Mouse (Mus musculus) gastrocnemius, postnatal 14 days (tissue): Measurements from ENCODE around the gene Nuak2. TPM values are rescaled to one million over a fixed set of nuclear protein-coding genes. Genes with fewer than 3 reads are reported as not detected.
"Not testable (repeated sequence)": the region's sequence is repeated elsewhere in the genome, so short reads cannot be mapped to it uniquely, and the experiment has no call there.

Experiments used
- DNase-seq: peaks from one replicate; pipeline ENCODE4 v3.0.0; 2021; ENCODE audit warnings: mixed read lengths
- intact Hi-C: fragments of 180-260 bp; cut with DNase I; formaldehyde crosslinking; loops from one replicate; pipeline ENCODE4 v1.15.1; 2025; ENCODE audit warnings: low total_unique reads
- total RNA-seq, 2 experiments: library from RNA; stranded (reverse); gene quantifications; 2 replicates each; pipeline ENCODE4 v1.2.3; 2021

Gene Nuak2
- total RNA-seq, 2 experiments from 2014 or later: 1.1 to 1.5 TPM

- no peak for DNase-seq
- intact Hi-C loops: no loop called here
These were observed 29.6 kb downstream of the Nuak2 start for GRCm38 (mm10) chr1:132345514-132345913.

GRCm38 (mm10) chr1:132346134-132346851, 30.4 kb downstream of the Nuak2 start:
- intact Hi-C loops: no loop called here
- peak; percentile 62 for DNase-seq

GRCm38 (mm10) chr1:132346951-132347350, 31.0 kb downstream of the Nuak2 start:
- intact Hi-C loops: no loop called here
- DNase-seq: no peak

GRCm38 (mm10) chr1:132348401-132348800, 32.5 kb downstream of the Nuak2 start:
- intact Hi-C loops: no loop called here
- no peak for DNase-seq

- DNase-seq, intact Hi-C loops: not testable (repeated sequence)
These were observed 33.1 kb downstream of the Nuak2 start for GRCm38 (mm10) chr1:132349049-132349448.

GRCm38 (mm10) chr1:132349601-132350000, 33.7 kb downstream of the Nuak2 start:
- intact Hi-C loops, DNase-seq: not testable (repeated sequence)

GRCm38 (mm10) chr1:132351058-132351457, 35.1 kb downstream of the Nuak2 start:
- intact Hi-C loops: loop anchor here (5.0 kb wide), 1 partner anchor 194 kb away; no protein-coding TSS in a partner anchor
- no peak for DNase-seq

GRCm38 (mm10) chr1:132353389-132353788, 37.5 kb downstream of the Nuak2 start:
- DNase-seq: no peak
- intact Hi-C loops: loop anchor here (5.0 kb wide), 1 partner anchor 196 kb away; no protein-coding TSS in a partner anchor

- DNase-seq: no peak
- intact Hi-C loops: loop anchor here (2.0 to 5.0 kb wide), 2 partner anchors 39 to 197 kb away; no protein-coding TSS in a partner anchor
These were observed 38.3 kb downstream of the Nuak2 start for GRCm38 (mm10) chr1:132354234-132354633.

- DNase-seq: no peak
- intact Hi-C loops: loop anchor here (2.0 kb wide), 1 partner anchor 40 kb away; no protein-coding TSS in a partner anchor
These were observed 39.3 kb downstream of the Nuak2 start for GRCm38 (mm10) chr1:132355162-132355601.

GRCm38 (mm10) chr1:132355841-132356242, 39.9 kb downstream of the Nuak2 start:
- DNase-seq: peak; percentile 81
- intact Hi-C loops: loop anchor here (2.0 kb wide), 1 partner anchor 41 kb away; no protein-coding TSS in a partner anchor

GRCm38 (mm10) chr1:132356841-132357240, 40.9 kb downstream of the Nuak2 start:
- DNase-seq: no peak
- intact Hi-C loops: no loop called here

- intact Hi-C loops: no loop called here
- no peak for DNase-seq
These were observed 46.0 kb downstream of the Nuak2 start for GRCm38 (mm10) chr1:132361959-132362358.

- no peak for DNase-seq
- intact Hi-C loops: no loop called here
These were observed 48.5 kb downstream of the Nuak2 start for GRCm38 (mm10) chr1:132364388-132364787.

GRCm38 (mm10) chr1:132364896-132365557, 49.1 kb downstream of the Nuak2 start:
- peak; percentile 57 for DNase-seq
- intact Hi-C loops: loop anchor here (5.0 kb wide), 1 partner anchor 102 kb away; no protein-coding TSS in a partner anchor

- intact Hi-C loops: loop anchor here (5.0 kb wide), 1 partner anchor 102 kb away; no protein-coding TSS in a partner anchor
- DNase-seq: no peak
These were observed 49.7 kb downstream of the Nuak2 start for GRCm38 (mm10) chr1:132365645-132366044.

GRCm38 (mm10) chr1:132366235-132366634, 50.3 kb downstream of the Nuak2 start:
- no peak for DNase-seq
- intact Hi-C loops: loop anchor here (5.0 kb wide), 1 partner anchor 101 kb away; no protein-coding TSS in a partner anchor

- intact Hi-C loops: loop anchor here (5.0 kb wide), 1 partner anchor 100 kb away; no protein-coding TSS in a partner anchor
- no peak for DNase-seq
These were observed 51.0 kb downstream of the Nuak2 start for GRCm38 (mm10) chr1:132366937-132367336.

- intact Hi-C loops: loop anchor here (5.0 kb wide), 1 partner anchor 99 kb away; no protein-coding TSS in a partner anchor
- DNase-seq: peak; percentile 83
These were observed 52.0 kb downstream of the Nuak2 start for GRCm38 (mm10) chr1:132367692-132368506.
